Mouse (Mus musculus): Measurements from ENCODE around the gene Znrf3. TPM values are rescaled to one million over a fixed set of nuclear protein-coding genes. Genes with fewer than 3 reads are reported as not detected.

Znrf3 gene
- polyA plus RNA-seq, 1 experiment from 2014 or later: 8.0 TPM

- peaks cover 9% of the 10 kb centered on the region for H3K4me1 ChIP-seq (replicated peaks)
- no peaks in the 10 kb centered on the region for H3K9me3 ChIP-seq
- H3K27ac ChIP-seq (replicated peaks): peak overlapping the region; percentile 30; the same call in 1 of the 2 replicates
- WGBS: 58% methylated on average over 4 of the region's 4 CpGs
- no peaks in the 10 kb centered on the region for H3K27me3 ChIP-seq
- no peaks in the 10 kb centered on the region for H3K36me3 ChIP-seq
- H3K4me3 ChIP-seq: no peak overlapping the region
- no peak overlapping the region for H3K4me2 ChIP-seq
- H3K9ac ChIP-seq: no peak overlapping the region
- ATAC-seq (ENCODE audit: low FRiP score, low read depth): no peak
Measured at GRCm38 (mm10) chr11:5272066-5272360, 172.6 kb downstream of the Znrf3 start.

GRCm38 (mm10) chr11:5271274-5272065 lies 173.2 kb downstream of the Znrf3 start:
- no peak for ATAC-seq (ENCODE audit: low FRiP score, low read depth)

GRCm38 (mm10) chr11:5269846-5270461 lies 174.7 kb downstream of the Znrf3 start:
- ATAC-seq (ENCODE audit: low FRiP score, low read depth): no peak
- Histone ChIP-seq H3K4me1 (replicated peaks) (peaks cover 9% of the 10 kb centered on the region), H3K36me3 (no peaks in the 10 kb centered on the region), H3K4me2 (no peak overlapping the region), H3K4me3 (no peak overlapping the region), H3K9me3 (no peaks in the 10 kb centered on the region), H3K27ac (replicated peaks) (no peak overlapping the region), H3K27me3 (no peaks in the 10 kb centered on the region), H3K9ac (no peak overlapping the region)
- WGBS: 85% methylated on average over 8 of the region's 8 CpGs

More at GRCm38 (mm10) chr11:5271274-5272065, 173.2 kb downstream of the Znrf3 start:
- Histone ChIP-seq H3K27me3 (no peaks in the 10 kb centered on the region), H3K9ac (no peak overlapping the region), H3K27ac (replicated peaks) (peak overlapping the region; percentile 30; the same call in 1 of the 2 replicates), H3K36me3 (no peaks in the 10 kb centered on the region), H3K4me1 (replicated peaks) (peaks cover 9% of the 10 kb centered on the region), H3K4me3 (no peak overlapping the region), H3K9me3 (no peaks in the 10 kb centered on the region), H3K4me2 (no peak overlapping the region)
- WGBS: 48% methylated on average over 9 of the region's 9 CpGs

DNA sequence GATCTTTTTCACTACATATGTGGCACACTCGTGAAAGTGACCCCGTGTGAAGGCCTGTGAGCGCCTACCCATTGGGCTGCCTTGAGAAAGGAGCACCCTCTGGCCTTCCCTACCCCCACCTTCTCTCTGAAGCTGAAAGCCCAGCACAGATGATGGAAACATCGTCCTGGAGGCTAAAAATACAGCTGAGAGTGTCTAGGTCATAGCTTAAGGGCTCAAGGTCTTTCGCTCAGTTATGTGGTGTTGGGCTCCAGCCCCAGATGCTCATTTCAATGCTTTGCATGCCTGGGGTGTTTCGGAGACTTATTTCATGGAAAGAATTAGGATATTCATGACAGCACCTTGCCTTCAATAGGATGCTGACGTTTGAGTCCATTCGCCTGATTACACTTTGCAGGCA lies 178.9 kb downstream of the Znrf3 start:
- peaks cover 3% of the 10 kb centered on the region; the same call in 1 of the 2 replicates for H3K4me1 ChIP-seq (replicated peaks)
- no peaks in the 10 kb centered on the region for H3K36me3 ChIP-seq
- H3K9me3 ChIP-seq: no peaks in the 10 kb centered on the region
- H3K9ac ChIP-seq: no peak overlapping the region
- H3K27ac ChIP-seq (replicated peaks): no peak overlapping the region
- no peak overlapping the region for H3K4me2 ChIP-seq
- whole genome bisulfite sequencing: 85% methylated on average over 8 of the region's 8 CpGs
- H3K4me3 ChIP-seq: no peak overlapping the region
- H3K27me3 ChIP-seq: no peaks in the 10 kb centered on the region
- ATAC-seq (ENCODE audit: low FRiP score, low read depth): no peak

- no peak overlapping the region for H3K27ac ChIP-seq (replicated peaks)
- no peaks in the 10 kb centered on the region for H3K36me3 ChIP-seq
- 60% methylated on average over 26 of the region's 26 CpGs for WGBS
- H3K9ac ChIP-seq: no peak overlapping the region
- no peaks in the 10 kb centered on the region for H3K9me3 ChIP-seq
- ATAC-seq (ENCODE audit: low FRiP score, low read depth): no peak
- H3K27me3 ChIP-seq: no peaks in the 10 kb centered on the region
- H3K4me1 ChIP-seq (replicated peaks): peaks cover 12% of the 10 kb centered on the region
- no peak overlapping the region for H3K4me2 ChIP-seq
- no peak overlapping the region for H3K4me3 ChIP-seq
Measured at GRCm38 (mm10) chr11:5263078-5263730, 181.4 kb downstream of the Znrf3 start.

DNA sequence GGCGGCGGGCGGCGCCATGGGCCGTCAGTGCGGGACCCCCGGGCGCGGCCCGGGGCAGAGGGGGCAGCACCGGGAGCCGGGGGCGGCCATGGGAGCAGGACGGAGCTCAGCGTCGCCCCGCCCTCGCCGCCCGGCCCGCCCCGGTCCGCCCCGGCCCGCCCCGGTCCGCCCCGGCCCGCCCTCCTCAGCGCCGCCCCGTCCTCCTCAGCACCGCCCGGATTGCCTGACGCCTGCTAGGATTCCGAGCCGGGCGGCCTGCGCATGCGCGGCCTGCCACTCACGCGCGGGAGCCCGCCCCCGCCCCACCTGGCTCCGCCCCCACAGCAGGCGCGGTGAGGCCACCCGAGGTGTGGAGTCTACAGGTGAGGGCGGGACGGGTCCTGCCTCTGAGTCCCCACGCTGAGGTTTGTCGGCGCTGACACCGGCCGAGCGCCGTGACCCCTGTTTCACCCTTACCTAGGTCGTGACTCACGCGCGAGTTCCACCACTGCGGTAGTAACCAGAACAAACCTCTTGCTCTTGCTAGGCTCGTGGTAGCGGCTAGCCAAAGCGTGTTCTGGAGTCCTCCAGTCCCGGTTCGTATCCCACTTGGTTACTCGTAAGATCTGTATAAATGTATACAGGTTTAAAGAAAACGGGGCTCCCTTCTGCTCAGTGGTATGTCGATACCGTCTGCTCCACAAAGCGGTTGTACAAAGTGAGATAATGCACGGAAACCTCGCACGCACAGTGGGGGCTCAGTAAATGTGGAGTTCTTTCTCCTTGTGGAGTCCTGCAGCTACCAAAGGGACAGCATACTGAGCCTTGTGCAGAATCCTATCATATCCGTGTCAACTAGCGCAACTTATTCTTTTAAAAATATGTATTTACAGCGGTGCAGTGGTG lies 182.9 kb downstream of the Znrf3 start, which contains the start of gene Kremen1:
Kremen1 (minus strand) TSS at position 51 of the 885 bp plus-strand sequence.
- WGBS: 3% methylated on average over 50 of the region's 80 CpGs
- H3K4me3 ChIP-seq: peak within 1 kb of the TSS; percentile 82
- H3K27ac ChIP-seq (replicated peaks): 0 out of 2 replicates have a peak within 1 kb of the TSS, but pooled peaks have one; percentile 62
- H3K4me1 ChIP-seq (replicated peaks): peaks cover 15% of the 10 kb centered on the region
- peak; percentile 96 for ATAC-seq (ENCODE audit: low FRiP score, low read depth)
- no peaks in the 10 kb centered on the region for H3K9me3 ChIP-seq
- peak within 1 kb of the TSS; percentile 77 for H3K4me2 ChIP-seq
- H3K36me3 ChIP-seq: no peaks in the 10 kb centered on the region
- H3K9ac ChIP-seq: peak within 1 kb of the TSS; percentile 69
- no peaks in the 10 kb centered on the region for H3K27me3 ChIP-seq

DNA sequence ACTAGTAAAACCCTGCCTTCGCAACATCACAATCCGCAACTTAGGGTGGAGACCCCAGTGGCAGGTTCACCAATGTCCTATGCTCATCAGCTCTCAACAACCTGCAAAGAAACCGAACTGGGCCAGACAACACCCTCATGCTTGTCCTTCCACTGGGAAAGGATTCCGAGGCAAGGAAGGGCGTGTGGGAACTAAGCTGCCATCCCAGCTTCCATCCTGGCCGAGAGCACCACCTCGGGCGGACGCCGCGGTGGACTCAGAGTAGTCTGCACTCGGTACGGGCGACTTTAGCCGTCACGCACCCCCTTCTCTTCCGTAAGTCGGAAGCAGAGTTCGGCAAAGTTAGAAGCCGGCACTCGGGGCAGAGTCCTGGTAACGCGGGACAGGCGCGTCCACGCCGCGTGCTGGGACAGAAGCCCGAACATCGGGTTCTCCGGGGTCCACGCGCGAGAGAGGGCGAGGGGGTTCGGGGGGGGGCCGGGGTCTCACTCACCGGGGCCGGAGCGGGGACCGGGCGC lies 183.6 kb downstream of the Znrf3 start:
- Histone ChIP-seq H3K27ac (replicated peaks) (0 out of 2 replicates have a peak overlapping the region, but pooled peaks have one; percentile 14), H3K9me3 (no peaks in the 10 kb centered on the region), H3K4me3 (peak overlapping the region; percentile 82), H3K27me3 (no peaks in the 10 kb centered on the region), H3K4me1 (replicated peaks) (peaks cover 22% of the 10 kb centered on the region), H3K9ac (peak overlapping the region; percentile 69), H3K36me3 (no peaks in the 10 kb centered on the region), H3K4me2 (peak overlapping the region; percentile 77)
- under 1% methylated on average over 42 of the region's 42 CpGs for WGBS
- peak; percentile 36; the same call in 1 of the 2 replicates for ATAC-seq (ENCODE audit: low FRiP score, low read depth)

DNA sequence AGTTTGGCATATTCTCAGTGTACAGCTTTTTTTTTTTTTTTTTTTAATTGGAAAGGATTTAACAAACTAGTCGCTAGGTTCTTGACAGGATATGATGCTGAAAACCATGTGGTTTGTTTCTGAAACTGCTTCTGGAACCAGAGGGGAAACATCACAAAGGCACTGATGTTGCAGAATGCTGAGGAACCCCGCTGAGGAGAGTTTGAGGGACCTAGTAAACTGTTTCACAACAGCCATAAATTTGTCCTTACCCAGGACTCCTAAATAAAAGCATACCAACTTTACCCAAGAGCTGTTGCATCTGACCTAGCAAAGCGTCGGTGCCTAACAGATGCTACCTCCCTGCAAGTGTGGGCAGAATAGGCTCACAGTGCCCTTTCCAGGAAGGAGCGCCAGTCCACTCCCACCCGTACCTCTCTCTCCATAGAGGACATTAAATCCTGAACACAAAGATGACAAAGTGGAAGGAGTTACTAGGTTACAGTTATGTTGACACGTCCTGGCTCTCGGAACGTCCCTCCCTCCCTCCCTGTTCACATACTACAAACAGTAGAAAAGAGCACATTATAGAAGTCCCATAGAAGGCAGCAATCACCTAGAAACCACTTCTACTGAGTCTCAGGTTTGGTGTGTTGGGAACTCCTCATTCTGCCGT lies 184.6 kb downstream of the Znrf3 start:
- Histone ChIP-seq H3K27ac (replicated peaks) (no peak overlapping the region), H3K9ac (no peak overlapping the region), H3K9me3 (no peaks in the 10 kb centered on the region), H3K4me1 (replicated peaks) (peaks cover 28% of the 10 kb centered on the region), H3K4me2 (peak overlapping the region; percentile 77), H3K4me3 (peak overlapping the region; percentile 82), H3K27me3 (no peaks in the 10 kb centered on the region), H3K36me3 (no peaks in the 10 kb centered on the region)
- no peak for ATAC-seq (ENCODE audit: low FRiP score, low read depth)
- 51% methylated on average over 10 of the region's 10 CpGs for WGBS

DNA sequence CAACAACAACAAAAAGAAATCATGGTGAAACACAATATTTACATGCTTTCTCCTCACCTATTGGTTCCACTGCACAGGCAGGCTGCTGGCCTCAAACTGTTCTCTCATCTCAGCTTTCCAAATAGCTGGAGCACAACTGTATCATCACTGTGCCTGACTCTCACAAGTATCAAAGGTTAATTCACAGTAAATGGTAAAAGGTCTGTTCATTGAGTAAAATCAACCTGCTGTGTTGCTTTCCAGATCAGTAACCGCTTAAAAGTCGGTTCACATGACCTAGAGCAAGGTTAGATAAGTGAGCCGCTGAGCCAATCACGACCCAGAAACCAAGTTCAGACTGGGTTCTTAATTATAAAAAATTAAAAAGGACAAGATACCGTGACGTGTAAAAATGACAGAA lies 186.6 kb downstream of the Znrf3 start:
- H3K9me3 ChIP-seq: no peaks in the 10 kb centered on the region
- H3K9ac ChIP-seq: no peak overlapping the region
- peaks cover 35% of the 10 kb centered on the region for H3K4me1 ChIP-seq (replicated peaks)
- H3K27me3 ChIP-seq: no peaks in the 10 kb centered on the region
- no peak overlapping the region for H3K27ac ChIP-seq (replicated peaks)
- H3K36me3 ChIP-seq: no peaks in the 10 kb centered on the region
- 97% methylated on average over 6 of the region's 6 CpGs for WGBS
- H3K4me2 ChIP-seq: no peak overlapping the region
- ATAC-seq (ENCODE audit: low FRiP score, low read depth): no peak
- H3K4me3 ChIP-seq: no peak overlapping the region

- H3K36me3 ChIP-seq: no peaks in the 10 kb centered on the region
- no peak for ATAC-seq (ENCODE audit: low FRiP score, low read depth)
- 83% methylated on average over 13 of the region's 13 CpGs for WGBS
Measured at GRCm38 (mm10) chr11:5257151-5257862, 187.3 kb downstream of the Znrf3 start.

More at GRCm38 (mm10) chr11:5257151-5257862, 187.3 kb downstream of the Znrf3 start:
- Histone ChIP-seq H3K27me3 (no peaks in the 10 kb centered on the region), H3K4me3 (no peak overlapping the region), H3K4me1 (replicated peaks) (peaks cover 35% of the 10 kb centered on the region), H3K9me3 (no peaks in the 10 kb centered on the region), H3K27ac (replicated peaks) (no peak overlapping the region), H3K9ac (no peak overlapping the region), H3K4me2 (no peak overlapping the region)

Measured in hindbrain, embryonic 15.5 days (tissue).